Mouse (Mus musculus): ENCODE data around the gene Pcdh7.

DNA sequence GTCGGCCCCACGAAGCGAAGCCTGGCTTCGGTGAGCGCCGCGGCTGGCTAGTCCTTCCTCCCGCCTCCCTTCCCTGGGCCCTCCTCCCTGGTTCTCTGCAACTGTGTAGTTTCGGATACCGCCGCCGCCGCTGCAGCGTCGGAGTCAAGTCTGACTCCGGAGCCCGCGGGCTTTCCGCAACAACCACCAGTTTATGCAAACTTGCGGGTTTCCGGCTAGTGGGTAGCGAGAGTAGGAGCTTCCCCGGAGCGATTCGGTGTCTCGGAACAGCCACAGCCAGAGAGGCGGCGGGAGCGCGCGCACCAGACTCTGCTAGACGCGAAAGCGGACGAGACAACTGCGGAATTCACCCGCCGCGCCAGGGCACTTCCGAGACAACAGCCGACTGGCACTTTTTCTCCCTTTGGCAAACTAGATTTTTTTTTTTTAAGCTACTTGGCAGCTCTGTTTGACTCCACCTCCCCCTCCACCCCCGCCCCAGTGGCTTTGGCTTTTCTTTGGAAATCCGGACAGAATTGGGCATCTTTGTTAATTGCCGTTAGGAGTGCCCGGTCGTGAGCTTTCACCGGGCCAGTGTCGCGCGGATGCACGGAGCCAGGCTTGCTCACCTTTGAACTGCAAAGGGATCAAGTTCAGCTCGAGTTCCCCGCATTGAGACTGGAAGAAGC lies 395 bp upstream of the Pcdh7 start:
- TF ChIP-seq POLR2A (IDR thresholded peaks at IDR 0.05; ENCODE audit: insufficient read depth, low read depth, low read length): no peak; the same call in 1 of the 2 replicates
- TF ChIP-seq CTCF (IDR thresholded peaks at IDR 0.05; ENCODE audit: insufficient read depth, low read depth, low read length): no peak
